ENCODE assay signal across 13 mouse cellular contexts in the genomic region with DNA sequence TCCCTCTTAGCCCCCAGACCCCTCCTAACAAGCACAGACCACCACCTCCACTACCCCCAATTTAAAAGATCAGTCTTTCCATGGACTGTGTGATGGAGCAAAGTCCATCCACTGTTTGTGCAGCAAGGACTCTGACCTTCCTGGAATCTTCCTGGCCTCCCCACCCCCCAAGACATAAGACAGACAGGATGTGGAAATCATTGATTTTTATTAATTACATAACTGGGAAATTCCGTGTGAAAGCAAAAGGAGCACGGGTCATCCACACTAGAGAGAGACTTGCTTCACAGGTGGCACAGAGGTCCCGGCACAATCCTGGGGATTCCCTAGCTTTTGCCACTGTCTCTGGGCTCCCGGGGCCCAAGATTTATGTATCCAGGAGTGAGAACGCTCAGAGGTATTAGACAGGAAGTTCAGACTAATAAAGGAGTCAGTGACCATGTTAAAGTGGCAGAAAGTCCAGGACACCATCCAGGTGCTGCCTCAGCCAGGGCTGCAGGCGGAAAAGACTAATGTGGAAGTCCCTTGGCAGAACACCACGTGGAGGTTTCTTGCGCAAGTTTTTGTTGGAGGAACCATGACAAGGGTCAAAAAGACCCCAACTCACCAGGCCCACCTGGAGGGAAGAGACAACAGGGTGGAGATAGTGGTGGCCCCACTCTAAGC. TPM values are rescaled to one million over a fixed set of nuclear protein-coding genes. Genes with fewer than 3 reads are reported as not detected.
DNase-seq lines count a peak whose midpoint lies in the region; ATAC-seq lines count a peak whose summit lies in the region.
"Had no signal": no experiment of that assay in that cellular context is flagged by ENCODE, and none has a peak within 500 bp of the region (broad histone marks: within the 10 kb centered on the region; RNA-seq: fewer than 3 reads in every experiment).

TSS of gene Cfb (minus strand) at position 103 of the 666 bp plus-strand sequence.

- no peaks in the 10 kb centered on the region for H3K4me1 ChIP-seq in liver, embryonic 11.5 days (replicated peaks; ENCODE audit: control insufficient read depth, insufficient read depth, low read length)

- H3K9me3 ChIP-seq in liver, embryonic 11.5 days (ENCODE audit: control insufficient read depth, low read length) = no peaks in the 10 kb centered on the region
- H3K9me3 ChIP-seq: megakaryocyte, embryonic 14.5 days had no signal

- peak within 1 kb of the TSS; percentile 48 for H3K4me2 ChIP-seq in liver, embryonic 11.5 days

- ATAC-seq in liver, embryonic 11.5 days (replicated peaks; ENCODE audit: low FRiP score) = 0 out of 2 replicates have a peak, but pooled peaks have one; percentile 40
- ATAC-seq: activated CD4-positive, CD25-positive, alpha-beta regulatory T cell, adult 4 months; hindbrain, embryonic 16.5 days had no signal

- peak within 1 kb of the TSS; percentile 25 for H3K4me3 ChIP-seq in liver, embryonic 11.5 days (ENCODE audit: low read depth, low read length)
- H3K4me3 ChIP-seq: megakaryocyte, embryonic 14.5 days had no signal

- H3K27me3 ChIP-seq in liver, embryonic 11.5 days (replicated peaks; ENCODE audit: control insufficient read depth, insufficient read depth, low read length) = no peaks in the 10 kb centered on the region

- 48% methylated on average over 8 of the region's 8 CpGs for WGBS in liver, embryonic 11.5 days

- intact Hi-C loops in left cerebral cortex, postnatal 36 days (cut with DNase I) = no loop called here

- DNase-seq in adrenal gland, adult 18-20 months (ENCODE audit: low spot score in 2 of 2) = no peak
- DNase-seq in adrenal gland, adult (ENCODE audit: inconsistent age in 2 of 2, low spot score in 1 of 2) = no peak
- no peak for DNase-seq in urinary bladder, adult 2 months (ENCODE audit: low spot score)
- DNase-seq in urinary bladder, postnatal 25 days (ENCODE audit: low spot score) = no peak
- DNase-seq in liver, embryonic 11.5 days (ENCODE audit: low spot score) = no peak
- no peak for DNase-seq in ovary, postnatal 36 days (ENCODE audit: low spot score)
- no peak for DNase-seq in right cerebral cortex, postnatal 36 days (ENCODE audit: low spot score in 2 of 2)
- no peak for DNase-seq in left cerebral cortex, postnatal 36 days (ENCODE audit: low spot score in 2 of 2)
- DNase-seq: cerebellum, postnatal 14 days; thymus, postnatal 36 days had no signal

- H3K36me3 ChIP-seq in liver, embryonic 11.5 days (ENCODE audit: control insufficient read depth, insufficient read depth, low read length) = no peaks in the 10 kb centered on the region

- H3K27ac ChIP-seq in liver, embryonic 11.5 days (ENCODE audit: low read depth, low read length) = peak within 1 kb of the TSS; percentile 47; the same call in 1 of the 2 replicates

- 0 out of 2 replicates have a peak within 1 kb of the TSS, but pooled peaks have one; percentile 4 for H3K9ac ChIP-seq in liver, embryonic 11.5 days (ENCODE audit: low read depth, low read length)

RNA-seq across cellular contexts. Expression of gene Cfb, which starts in this region (rescaled TPM):
- total RNA-seq in adrenal gland, adult 18-20 months (2021) = 10 to 100 TPM; 14.6 to 38.9 TPM
- polyA plus RNA-seq in urinary bladder, adult 2 months (2012; rRNA removed) = 35.7 and 41.6 TPM in 2 replicates
- polyA plus RNA-seq in liver, embryonic 11.5 days (2014; fragmentation: Nextera tagmentation; extraction: Ambion mirVana) = 67.6 and 74.9 TPM in 2 replicates
- total RNA-seq in left cerebral cortex, postnatal 36 days (2021) = under 1 TPM in 1 of 2 experiments, not detected in 1; 0.63 TPM

Comparison
In these comparisons a context has a peak if more than half of its experiments do, and no peak if none do; other contexts are left out.
1. RNA of gene Cfb (total RNA-seq): 14.6 to 38.9 TPM in adrenal gland, adult 18-20 months; 0.63 TPM in left cerebral cortex, postnatal 36 days; every median in the first group is over 4 times any median in the second.